Mouse (Mus musculus) liver, embryonic 16.5 days (tissue): ENCODE results near the gene Smc4. TPM values are rescaled to one million over a fixed set of nuclear protein-coding genes. Genes with fewer than 3 reads are reported as not detected.
A peak's percentile ranks its signal among the peaks of the same experiment; 100 is the strongest.

Experiments used
- ATAC-seq: fragments of 200-750 bp; cut with Nextera tagmentation; 2 replicates; pipeline ENCODE4 v1.8.0; 2017; ENCODE audit warnings: low read depth, mild to moderate bottlenecking, moderate number of reproducible peaks, moderate library complexity
- H3K27ac ChIP-seq: fragments of 300-500 bp; sonication (generic); 2 replicates; pipeline ENCODE4 v1.5.1; 2014; ENCODE audit warnings: mild to moderate bottlenecking, low read length
- H3K27me3 ChIP-seq: fragments of 300-500 bp; sonication (generic); 2 replicates; pipeline ENCODE4 v1.6.1; 2014; ENCODE audit warnings: low read depth, low read length, mixed read lengths; ENCODE audit not compliant: control insufficient read depth, insufficient read depth
- H3K36me3 ChIP-seq: fragments of 300-500 bp; sonication (generic); 2 replicates; pipeline ENCODE4 v1.6.1; 2014; ENCODE audit warnings: mild to moderate bottlenecking; ENCODE audit not compliant: control insufficient read depth, insufficient read depth
- H3K4me1 ChIP-seq: fragments of 300-500 bp; sonication (generic); 2 replicates; pipeline ENCODE4 v1.6.1; 2014; ENCODE audit warnings: low read depth, low read length, mixed read lengths; ENCODE audit not compliant: control insufficient read depth
- H3K4me2 ChIP-seq: fragments of 300-500 bp; sonication (generic); 2 replicates; pipeline ENCODE4 v1.6.1; 2014; ENCODE audit warnings: low read depth, low read length, mixed read lengths
- H3K4me3 ChIP-seq: fragments of 300-500 bp; sonication (generic); 2 replicates; pipeline ENCODE4 v1.5.1; 2014; ENCODE audit warnings: low read depth, mild to moderate bottlenecking, low read length
- H3K9ac ChIP-seq: fragments of 300-500 bp; sonication (generic); 2 replicates; pipeline ENCODE4 v1.6.1; 2014; ENCODE audit warnings: low read depth, low read length
- H3K9me3 ChIP-seq: fragments of 300-500 bp; sonication (generic); replicated peaks from 2 replicates; pipeline ENCODE4 v1.6.1; 2016; ENCODE audit warnings: low read length; ENCODE audit not compliant: control insufficient read depth
- WGBS: fragments of 180-500 bp; shearing (Covaris S2); extraction: QIAGEN DNeasy Blood & Tissue Kit; methylation state at CpG from one replicate; pipeline ENCODE4 v1.1.7; 2014; ENCODE audit not compliant: insufficient replicate concordance; 5-methylcytosine and 5-hydroxymethylcytosine counted together
- polyA plus RNA-seq: library from polyadenylated mRNA; unstranded; fragments of >200 nt; fragmentation: Nextera tagmentation; extraction: Ambion mirVana; gene quantifications from 2 replicates; pipeline ENCODE4 v1.2.1, GENCODE M21; 2015

Gene Smc4
- 124 and 131 TPM in 2 replicates for polyA plus RNA-seq

DNA sequence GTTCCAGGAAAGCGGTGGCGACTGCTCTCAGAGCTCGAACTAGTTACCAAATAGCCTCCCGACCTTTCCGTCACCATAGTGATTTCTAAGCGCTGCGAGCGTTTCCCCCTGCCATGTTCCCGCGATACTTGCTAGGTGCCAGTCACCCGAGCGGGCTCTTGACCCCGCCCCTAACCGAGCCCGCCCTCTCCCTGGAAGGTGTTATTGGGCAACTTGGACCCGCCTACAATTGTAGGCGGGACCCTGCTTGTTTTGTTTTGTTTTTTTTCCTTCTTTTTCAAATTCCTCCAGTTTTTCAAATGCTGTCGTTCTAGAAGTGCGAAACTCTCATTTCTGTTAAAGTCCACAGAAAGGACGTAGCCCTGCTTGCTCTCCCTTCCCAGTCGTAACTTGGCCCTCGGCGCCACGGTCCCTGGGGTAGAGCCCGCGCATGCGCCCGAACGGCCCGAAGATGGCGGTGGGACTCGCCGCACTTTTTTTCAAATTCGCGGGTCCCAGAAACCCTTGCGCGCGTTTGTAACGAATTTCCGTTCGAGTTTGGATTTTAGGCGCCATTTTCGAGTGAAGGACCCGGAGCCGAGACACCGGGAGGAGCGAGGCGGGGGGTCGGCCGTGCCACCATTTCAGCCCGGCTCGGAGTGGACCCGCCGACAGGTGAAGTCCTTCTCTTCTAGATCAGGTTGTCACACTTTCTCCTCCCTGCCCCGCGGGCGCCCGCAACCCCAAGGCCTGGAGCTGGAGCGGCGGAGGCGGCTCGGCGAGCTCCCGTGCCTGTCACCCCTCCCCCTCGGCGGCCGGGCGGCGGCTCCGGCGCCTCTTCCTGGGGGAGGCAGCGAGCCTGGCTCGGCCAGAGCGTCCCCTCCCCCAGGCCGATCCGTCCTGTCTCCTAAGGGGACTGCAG is at the start of gene Smc4, which contains the start of gene Ift80:
Gene Smc4 (plus strand): TSS at position 302 of the 901 bp plus-strand sequence.
Gene Ift80 (minus strand): TSS at position 134 of the 901 bp plus-strand sequence.
- H3K27me3 ChIP-seq = no peaks in the 10 kb centered on the region
- ATAC-seq = peak; percentile 89
- H3K4me1 ChIP-seq = peaks cover 6% of the 10 kb centered on the region
- peak within 1 kb of the TSS; percentile 98 for H3K27ac ChIP-seq
- WGBS = under 1% methylated on average over 71 of the region's 76 CpGs
- no peaks in the 10 kb centered on the region; the same call in 1 of the 2 replicates for H3K9me3 ChIP-seq
- peak within 1 kb of the TSS; percentile 98 for H3K4me3 ChIP-seq
- H3K4me2 ChIP-seq = peak within 1 kb of the TSS; percentile 80
- H3K36me3 ChIP-seq = peaks cover 11% of the 10 kb centered on the region
- peak within 1 kb of the TSS; percentile 99 for H3K9ac ChIP-seq

DNA sequence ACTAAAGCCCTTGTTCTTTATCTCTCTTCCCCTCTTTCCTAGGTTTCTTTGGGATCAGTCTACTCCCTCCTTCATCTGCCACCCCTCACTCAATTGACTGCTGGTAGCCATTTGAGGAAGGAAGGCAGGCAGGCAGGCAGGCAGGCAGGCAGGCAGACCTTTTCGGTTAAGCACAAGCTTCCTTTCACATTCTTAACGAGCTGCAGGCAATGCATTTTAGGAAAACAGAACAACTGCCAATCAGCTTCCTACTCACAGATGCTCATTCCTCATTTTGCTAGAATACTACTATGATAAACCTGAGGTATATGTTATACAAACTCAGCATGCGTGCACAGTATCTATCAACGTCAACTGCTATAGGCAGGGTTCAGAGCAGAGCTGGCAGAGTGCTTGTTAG is 48.1 kb upstream of the Smc4 start:
- WGBS = 32% methylated on average over 4 of the region's 4 CpGs
- Histone ChIP-seq H3K9me3 (no peaks in the 10 kb centered on the region), H3K27ac (no peak overlapping the region), H3K4me3 (no peak overlapping the region), H3K4me2 (no peak overlapping the region), H3K27me3 (no peaks in the 10 kb centered on the region), H3K4me1 (no peaks in the 10 kb centered on the region; the same call in 1 of the 2 replicates), H3K9ac (no peak overlapping the region), H3K36me3 (no peaks in the 10 kb centered on the region)
- ATAC-seq = no peak

DNA sequence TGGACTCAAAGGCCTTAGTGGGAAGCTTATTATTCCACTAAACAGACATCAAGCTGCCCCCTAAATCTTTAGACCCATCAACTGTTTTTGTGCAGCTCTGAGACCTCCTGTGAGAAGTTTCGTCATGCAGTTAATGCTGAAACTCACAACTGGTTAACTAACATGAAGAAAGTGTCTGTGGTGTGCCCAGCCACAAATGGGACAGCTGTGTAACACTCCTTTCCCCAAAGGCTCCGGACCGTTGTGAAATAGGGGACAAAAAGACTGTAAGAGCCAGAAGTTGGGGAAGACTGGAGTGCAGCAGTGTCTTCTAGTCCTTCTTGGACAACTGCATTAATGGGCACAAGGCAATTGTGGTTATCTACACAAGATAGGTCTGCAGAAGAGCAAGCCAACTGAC is 47.1 kb upstream of the Smc4 start:
- 77% methylated on average over 3 of the region's 3 CpGs for WGBS
- H3K4me2 ChIP-seq = no peak overlapping the region
- H3K27me3 ChIP-seq = no peaks in the 10 kb centered on the region
- H3K4me3 ChIP-seq = no peak overlapping the region
- no peaks in the 10 kb centered on the region for H3K9me3 ChIP-seq
- no peak overlapping the region for H3K9ac ChIP-seq
- H3K36me3 ChIP-seq = no peaks in the 10 kb centered on the region
- no peaks in the 10 kb centered on the region; the same call in 1 of the 2 replicates for H3K4me1 ChIP-seq
- H3K27ac ChIP-seq = no peak overlapping the region
- no peak for ATAC-seq

DNA sequence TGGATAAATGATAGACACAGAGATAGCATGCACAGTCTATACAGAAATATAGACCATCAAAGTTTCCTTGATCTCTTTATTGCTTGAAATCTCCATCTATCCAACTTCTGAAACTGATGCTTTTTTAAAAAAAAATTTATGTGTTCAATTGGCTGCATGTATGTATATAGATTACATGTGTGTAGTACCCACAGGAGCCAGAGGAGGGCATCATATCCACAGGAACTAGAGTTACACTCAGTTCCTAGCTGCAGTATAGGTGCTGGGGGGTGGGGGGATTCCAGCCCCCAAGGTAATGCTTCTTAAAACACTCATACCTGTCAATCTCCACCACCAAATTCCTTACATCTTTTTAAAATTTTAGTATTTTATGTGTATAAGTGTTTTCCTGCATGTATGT is 39.9 kb upstream of the Smc4 start:
- no peak for ATAC-seq
- Histone ChIP-seq H3K27ac (no peak overlapping the region), H3K4me2 (no peak overlapping the region)

DNA sequence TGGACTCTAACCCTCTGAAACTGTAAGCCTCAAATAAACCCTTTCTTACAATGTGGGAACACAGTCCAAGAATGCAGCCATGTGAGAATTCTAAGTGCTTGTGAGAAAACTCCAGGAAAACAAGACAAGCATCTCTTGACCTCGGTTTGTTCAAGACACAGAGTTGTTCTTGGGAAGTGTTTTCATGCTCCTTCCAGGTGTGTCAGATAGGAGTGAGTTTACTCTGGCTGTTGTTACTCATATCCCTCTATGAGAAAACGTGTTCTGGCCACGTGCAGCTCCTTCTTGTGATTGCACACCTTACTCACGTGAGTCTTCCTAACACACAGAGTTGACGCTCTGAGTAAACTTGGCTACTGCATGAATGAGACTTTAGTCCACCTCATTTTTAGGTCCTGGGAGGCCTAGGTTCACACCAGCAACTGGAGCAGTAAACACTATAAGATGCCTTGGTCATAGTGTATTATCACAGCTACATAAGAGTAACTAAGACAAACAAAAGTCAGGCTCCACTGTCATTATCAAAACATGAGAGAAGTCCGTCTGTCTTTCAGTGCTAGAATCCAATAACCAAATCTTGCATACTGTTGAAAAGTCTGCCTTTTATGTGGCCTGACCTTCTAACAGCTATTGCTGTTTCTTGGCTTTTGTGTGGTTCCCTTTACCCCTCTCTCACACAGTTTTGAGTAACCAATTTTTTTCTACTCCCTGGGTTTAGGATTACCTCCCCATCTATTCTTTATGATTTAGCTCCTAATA is 37.8 kb upstream of the Smc4 start:
- Histone ChIP-seq H3K9me3 (no peaks in the 10 kb centered on the region), H3K4me3 (no peak overlapping the region), H3K27me3 (no peaks in the 10 kb centered on the region), H3K4me1 (peaks cover 5% of the 10 kb centered on the region), H3K27ac (no peak overlapping the region), H3K36me3 (peaks cover 19% of the 10 kb centered on the region), H3K9ac (no peak overlapping the region), H3K4me2 (no peak overlapping the region)
- 90% methylated on average over 6 of the region's 6 CpGs for WGBS
- ATAC-seq = no peak

More for the DNA sequence above, 39.9 kb upstream of the Smc4 start:
- no peak overlapping the region for H3K4me3 ChIP-seq
- no peaks in the 10 kb centered on the region for H3K27me3 ChIP-seq
- no peak overlapping the region for H3K9ac ChIP-seq
- peaks cover 5% of the 10 kb centered on the region for H3K4me1 ChIP-seq
- no peaks in the 10 kb centered on the region for H3K9me3 ChIP-seq
- H3K36me3 ChIP-seq = peaks cover 19% of the 10 kb centered on the region

DNA sequence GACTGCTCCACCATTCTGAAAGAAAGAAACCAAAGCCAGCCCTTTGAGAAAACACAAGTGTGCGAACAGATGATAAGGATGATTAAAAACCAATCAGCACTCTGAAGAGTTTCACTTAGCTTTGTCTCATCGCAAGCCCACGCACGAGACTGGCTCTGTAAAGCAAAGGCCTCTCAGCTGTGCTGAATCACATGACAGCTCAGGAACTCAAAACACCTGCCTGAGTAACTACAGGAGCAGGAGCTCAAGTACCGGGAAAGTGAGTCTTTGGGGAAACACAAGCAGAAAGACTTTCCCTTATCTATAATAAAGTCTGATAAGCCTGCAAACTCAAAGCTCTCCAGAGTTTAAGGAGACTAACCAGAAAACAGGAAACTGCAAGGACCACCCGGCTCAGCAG is 37.1 kb upstream of the Smc4 start:
- H3K4me2 ChIP-seq = no peak overlapping the region
- no peaks in the 10 kb centered on the region for H3K9me3 ChIP-seq
- 0 out of 2 replicates have a peak, but pooled peaks have one; percentile 9 for ATAC-seq
- no peak overlapping the region for H3K9ac ChIP-seq
- H3K27me3 ChIP-seq = no peaks in the 10 kb centered on the region
- H3K4me3 ChIP-seq = no peak overlapping the region
- peaks cover 19% of the 10 kb centered on the region for H3K36me3 ChIP-seq
- H3K4me1 ChIP-seq = peaks cover 5% of the 10 kb centered on the region
- no peak overlapping the region for H3K27ac ChIP-seq
- 16% methylated on average over 6 of the region's 6 CpGs for WGBS

DNA sequence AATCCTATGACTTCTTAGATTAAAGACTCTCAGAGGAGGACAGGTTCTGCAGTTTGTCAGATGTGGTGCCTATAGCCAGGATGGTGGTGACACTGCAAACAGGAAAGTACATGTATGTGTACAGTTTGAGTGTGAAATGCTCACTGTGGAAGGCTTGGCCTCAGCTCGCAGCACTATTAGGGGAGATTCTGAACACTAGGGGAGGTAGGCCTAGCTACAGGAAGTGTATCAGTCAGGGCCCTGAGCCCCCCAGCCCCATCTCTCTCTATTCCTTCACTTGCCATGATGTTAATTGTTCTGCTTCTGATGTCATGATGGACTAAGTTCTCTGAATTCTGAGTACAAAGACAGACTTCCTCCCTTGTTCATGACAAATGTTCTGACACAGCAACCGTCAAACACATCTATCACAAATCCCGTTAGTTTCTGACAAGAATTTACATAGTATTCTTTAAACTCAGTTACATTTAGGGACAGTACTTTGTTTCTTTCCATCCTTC is 35.4 kb upstream of the Smc4 start:
- Histone ChIP-seq H3K27me3 (no peaks in the 10 kb centered on the region), H3K4me2 (no peak overlapping the region), H3K4me3 (no peak overlapping the region), H3K9ac (no peak overlapping the region), H3K9me3 (no peaks in the 10 kb centered on the region), H3K4me1 (peaks cover 5% of the 10 kb centered on the region), H3K27ac (no peak overlapping the region), H3K36me3 (peaks cover 19% of the 10 kb centered on the region)
- WGBS = 79% methylated on average over 3 of the region's 3 CpGs
- ATAC-seq = no peak

DNA sequence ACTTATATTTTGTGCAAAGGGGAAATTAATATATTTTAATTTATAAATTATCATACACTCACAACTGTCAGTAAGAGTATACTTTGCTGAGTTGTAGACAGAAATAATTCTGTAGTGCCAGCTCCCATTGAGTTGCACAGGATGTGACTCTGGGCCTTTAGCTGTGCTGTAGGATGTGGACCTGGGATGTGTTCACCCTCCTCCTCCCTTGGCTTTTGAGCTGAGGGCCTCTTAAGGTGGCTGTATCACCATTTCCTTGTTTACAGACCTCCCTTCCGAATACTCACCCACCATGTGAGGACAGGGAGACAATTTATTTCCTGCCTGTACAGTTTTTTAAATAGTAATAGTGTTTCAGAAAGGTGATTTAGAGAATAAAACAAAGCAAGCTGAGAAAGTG is 31.0 kb upstream of the Smc4 start:
- no peaks in the 10 kb centered on the region for H3K9me3 ChIP-seq
- no peak overlapping the region for H3K4me2 ChIP-seq
- H3K4me1 ChIP-seq = peaks cover 23% of the 10 kb centered on the region
- H3K9ac ChIP-seq = no peak overlapping the region
- H3K27me3 ChIP-seq = no peaks in the 10 kb centered on the region
- no peak overlapping the region for H3K27ac ChIP-seq
- WGBS = 65% methylated on average over 1 of the region's 1 CpGs
- no peak overlapping the region for H3K4me3 ChIP-seq
- ATAC-seq = no peak
- H3K36me3 ChIP-seq = no peaks in the 10 kb centered on the region
